Mouse (Mus musculus) E14TG2a.4 (cell line): ENCODE data around the gene Pgam5.

Experiments used
- H3K27me3 ChIP-seq: 2 replicates; pipeline ENCODE4 v1.6.1; 2014; ENCODE audit warnings: low read length, control low read depth; ENCODE audit not compliant: insufficient read depth
- H3K36me3 ChIP-seq: 2 replicates; pipeline ENCODE4 v1.6.1; 2014; ENCODE audit warnings: low read length, control low read depth; ENCODE audit not compliant: insufficient read depth
- H3K4me1 ChIP-seq: replicated peaks from 2 replicates; pipeline ENCODE4 v1.6.1; 2014; ENCODE audit warnings: low read depth, low read length, control low read depth
- H3K4me3 ChIP-seq: replicated peaks from 2 replicates; pipeline ENCODE4 v1.5.1; 2014; ENCODE audit warnings: mild to moderate bottlenecking, low read length
- H3K9me3 ChIP-seq: 2 replicates; pipeline ENCODE4 v1.6.1; 2014; ENCODE audit warnings: low read length, control low read depth
- CTCF ChIP-seq: conservative IDR thresholded peaks from 2 replicates; pipeline ENCODE4 v1.5.1; 2014; ENCODE audit warnings: low read length
- NANOG ChIP-seq: IDR thresholded peaks from 2 replicates; pipeline ENCODE4 v1.6.1; 2014; ENCODE audit warnings: borderline replicate concordance, low read length, mixed read lengths
- POU5F1 ChIP-seq: IDR thresholded peaks from 2 replicates; pipeline ENCODE4 v1.6.1; 2014; ENCODE audit warnings: low read length, borderline replicate concordance

The Pgam5 gene

GRCm38 (mm10) chr5:110285770-110286445 is 16.2 kb upstream of the Pgam5 start, which contains the start of the genes Pxmp2 and Pole:
Pxmp2 (minus strand) TSS chr5:110286186.
Pole (plus strand) TSS chr5:110286306.
- TF ChIP-seq CTCF (no peak), NANOG (no peak), POU5F1 (no peak)
- Histone ChIP-seq H3K4me1 (peaks cover 38% of the 10 kb centered on the region), H3K36me3 (peaks cover 48% of the 10 kb centered on the region), H3K27me3 (peaks cover 7% of the 10 kb centered on the region), H3K4me3 (peak within 1 kb of the TSS; percentile 94), H3K9me3 (no peaks in the 10 kb centered on the region)

- peaks cover 47% of the 10 kb centered on the region for H3K36me3 ChIP-seq
- peaks cover 7% of the 10 kb centered on the region for H3K27me3 ChIP-seq
- H3K9me3 ChIP-seq = no peaks in the 10 kb centered on the region
- TF ChIP-seq CTCF (no peak), POU5F1 (no peak), NANOG (no peak)
- H3K4me3 ChIP-seq = peak overlapping the region; percentile 94
- H3K4me1 ChIP-seq = peaks cover 38% of the 10 kb centered on the region
Measured at GRCm38 (mm10) chr5:110285156-110285555, 15.4 kb upstream of the Pgam5 start.

GRCm38 (mm10) chr5:110284536-110284935 is 14.8 kb upstream of the Pgam5 start:
- Histone ChIP-seq H3K4me1 (peaks cover 38% of the 10 kb centered on the region), H3K36me3 (peaks cover 41% of the 10 kb centered on the region)
- TF ChIP-seq CTCF (peak; percentile 83), POU5F1 (no peak)

GRCm38 (mm10) chr5:110281984-110282383 is 12.3 kb upstream of the Pgam5 start:
- H3K4me3 ChIP-seq = no peak overlapping the region
- peaks cover 7% of the 10 kb centered on the region for H3K27me3 ChIP-seq
- H3K4me1 ChIP-seq = peaks cover 31% of the 10 kb centered on the region
- no peaks in the 10 kb centered on the region for H3K9me3 ChIP-seq
- H3K36me3 ChIP-seq = peaks cover 37% of the 10 kb centered on the region
- TF ChIP-seq NANOG = no peak
- TF ChIP-seq CTCF = no peak

More at GRCm38 (mm10) chr5:110284536-110284935, 14.8 kb upstream of the Pgam5 start:
- H3K27me3 ChIP-seq = peaks cover 7% of the 10 kb centered on the region
- no peaks in the 10 kb centered on the region for H3K9me3 ChIP-seq
- peak overlapping the region; percentile 94 for H3K4me3 ChIP-seq

- Histone ChIP-seq H3K4me1 (no peaks in the 10 kb centered on the region), H3K27me3 (no peaks in the 10 kb centered on the region), H3K4me3 (no peak overlapping the region), H3K36me3 (peaks cover 65% of the 10 kb centered on the region), H3K9me3 (no peaks in the 10 kb centered on the region)
- TF ChIP-seq NANOG (no peak), CTCF (no peak), POU5F1 (no peak)
Measured at GRCm38 (mm10) chr5:110276910-110277309, 7.2 kb upstream of the Pgam5 start.

GRCm38 (mm10) chr5:110276391-110276790 is 6.7 kb upstream of the Pgam5 start:
- TF ChIP-seq POU5F1 = no peak
- no peak for TF ChIP-seq CTCF
- no peak for TF ChIP-seq NANOG
- Histone ChIP-seq H3K4me3 (no peak overlapping the region), H3K9me3 (no peaks in the 10 kb centered on the region), H3K27me3 (no peaks in the 10 kb centered on the region), H3K36me3 (peaks cover 69% of the 10 kb centered on the region), H3K4me1 (0 out of 2 replicates have a peak, but pooled peaks cover 2% of the 10 kb centered on the region)

- peaks cover 13% of the 10 kb centered on the region for H3K4me1 ChIP-seq
- no peak overlapping the region for H3K4me3 ChIP-seq
Measured at GRCm38 (mm10) chr5:110274846-110275245, 5.1 kb upstream of the Pgam5 start.

GRCm38 (mm10) chr5:110274147-110274546 is 4.4 kb upstream of the Pgam5 start:
- Histone ChIP-seq H3K4me3 (no peak overlapping the region), H3K4me1 (peaks cover 13% of the 10 kb centered on the region), H3K36me3 (peaks cover 58% of the 10 kb centered on the region), H3K27me3 (no peaks in the 10 kb centered on the region), H3K9me3 (no peaks in the 10 kb centered on the region)
- no peak for TF ChIP-seq CTCF
- TF ChIP-seq NANOG = no peak

More at GRCm38 (mm10) chr5:110274846-110275245, 5.1 kb upstream of the Pgam5 start:
- Histone ChIP-seq H3K9me3 (no peaks in the 10 kb centered on the region), H3K36me3 (peaks cover 58% of the 10 kb centered on the region), H3K27me3 (no peaks in the 10 kb centered on the region)
- TF ChIP-seq POU5F1 = no peak
- TF ChIP-seq NANOG = no peak
- TF ChIP-seq CTCF = no peak

- TF ChIP-seq CTCF (no peak), NANOG (no peak), POU5F1 (no peak)
- Histone ChIP-seq H3K4me1 (peaks cover 44% of the 10 kb centered on the region), H3K4me3 (no peak overlapping the region), H3K36me3 (peaks cover 62% of the 10 kb centered on the region), H3K27me3 (no peaks in the 10 kb centered on the region), H3K9me3 (no peaks in the 10 kb centered on the region)
Measured at GRCm38 (mm10) chr5:110270242-110270641, 529 bp upstream of the Pgam5 start.
